Mouse (Mus musculus) neural tube, embryonic 13.5 days (tissue): ENCODE measurements around the gene Erich3. TPM values are rescaled to one million over a fixed set of nuclear protein-coding genes. Genes with fewer than 3 reads are reported as not detected.

Source experiments
- ATAC-seq: fragments of 200-750 bp; cut with Nextera tagmentation; 2 replicates; pipeline ENCODE4 v1.8.0; 2017; ENCODE audit warnings: low read depth, mild to moderate bottlenecking, moderate TSS enrichment, moderate library complexity
- H3K27ac ChIP-seq: fragments of 300-500 bp; sonication (generic); replicated peaks from 2 replicates; pipeline ENCODE4 v1.5.1; 2015; ENCODE audit warnings: moderate library complexity, mild to moderate bottlenecking, inconsistent platforms
- H3K27me3 ChIP-seq: fragments of 300-500 bp; sonication (generic); 2 replicates; pipeline ENCODE4 v1.6.1; 2015; ENCODE audit warnings: mild to moderate bottlenecking, inconsistent platforms
- H3K36me3 ChIP-seq: fragments of 300-500 bp; sonication (generic); 2 replicates; pipeline ENCODE4 v1.6.1; 2015; ENCODE audit warnings: mild to moderate bottlenecking, inconsistent platforms
- H3K4me1 ChIP-seq: fragments of 300-500 bp; sonication (generic); replicated peaks from 2 replicates; pipeline ENCODE4 v1.6.1; 2015; ENCODE audit warnings: inconsistent platforms
- H3K4me2 ChIP-seq: fragments of 300-500 bp; sonication (generic); 2 replicates; pipeline ENCODE4 v1.6.1; 2015; ENCODE audit warnings: inconsistent platforms, mild to moderate bottlenecking, moderate library complexity
- H3K4me3 ChIP-seq: fragments of 300-500 bp; sonication (generic); 2 replicates; pipeline ENCODE4 v1.5.1; 2015; ENCODE audit warnings: mild to moderate bottlenecking, inconsistent platforms
- H3K9ac ChIP-seq: fragments of 300-500 bp; sonication (generic); 2 replicates; pipeline ENCODE4 v1.6.1; 2015; ENCODE audit warnings: moderate library complexity, mild to moderate bottlenecking, inconsistent platforms
- H3K9me3 ChIP-seq: fragments of 300-500 bp; sonication (generic); 2 replicates; pipeline ENCODE4 v1.6.1; 2016; ENCODE audit warnings: inconsistent platforms
- WGBS: fragments of 180-500 bp; shearing (Covaris S2); methylation state at CpG from one replicate; pipeline ENCODE4 v1.1.7; 2015; 5-methylcytosine and 5-hydroxymethylcytosine counted together
- polyA plus RNA-seq: library from polyadenylated mRNA; unstranded; fragments of >200 nt; fragmentation: Nextera tagmentation; extraction: Ambion mirVana; gene quantifications from 2 replicates; pipeline ENCODE4 v1.2.1, GENCODE M21; 2015

Erich3 gene
- polyA plus RNA-seq, 1 experiment from 2014 or later = 1.3 TPM

DNA sequence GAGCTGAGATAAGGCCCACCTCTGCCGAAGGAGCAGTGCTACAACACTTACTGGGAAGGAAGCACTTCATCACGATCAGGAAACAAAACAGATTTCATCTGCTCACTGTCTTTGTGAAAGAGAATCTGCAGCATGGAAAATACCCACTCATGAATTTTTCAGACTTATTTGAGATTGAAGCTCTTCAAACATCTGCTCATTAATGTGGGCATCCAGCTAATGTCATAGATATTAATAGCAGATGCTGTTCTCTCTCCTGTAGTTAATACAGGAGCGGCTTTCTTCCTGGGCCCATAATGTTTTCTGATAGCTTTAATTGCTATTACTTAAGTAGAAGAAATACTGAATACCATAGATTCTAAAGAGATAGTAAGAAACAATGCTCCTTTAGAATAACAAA is 152.6 kb downstream of the Erich3 start:
- Histone ChIP-seq H3K9ac (no peak overlapping the region), H3K4me2 (no peak overlapping the region), H3K4me3 (no peak overlapping the region), H3K36me3 (no peaks in the 10 kb centered on the region), H3K27me3 (no peaks in the 10 kb centered on the region), H3K9me3 (no peaks in the 10 kb centered on the region), H3K27ac (no peak overlapping the region), H3K4me1 (peaks cover 19% of the 10 kb centered on the region)
- ATAC-seq = no peak
- 71% methylated on average over 3 of the region's 3 CpGs for WGBS

DNA sequence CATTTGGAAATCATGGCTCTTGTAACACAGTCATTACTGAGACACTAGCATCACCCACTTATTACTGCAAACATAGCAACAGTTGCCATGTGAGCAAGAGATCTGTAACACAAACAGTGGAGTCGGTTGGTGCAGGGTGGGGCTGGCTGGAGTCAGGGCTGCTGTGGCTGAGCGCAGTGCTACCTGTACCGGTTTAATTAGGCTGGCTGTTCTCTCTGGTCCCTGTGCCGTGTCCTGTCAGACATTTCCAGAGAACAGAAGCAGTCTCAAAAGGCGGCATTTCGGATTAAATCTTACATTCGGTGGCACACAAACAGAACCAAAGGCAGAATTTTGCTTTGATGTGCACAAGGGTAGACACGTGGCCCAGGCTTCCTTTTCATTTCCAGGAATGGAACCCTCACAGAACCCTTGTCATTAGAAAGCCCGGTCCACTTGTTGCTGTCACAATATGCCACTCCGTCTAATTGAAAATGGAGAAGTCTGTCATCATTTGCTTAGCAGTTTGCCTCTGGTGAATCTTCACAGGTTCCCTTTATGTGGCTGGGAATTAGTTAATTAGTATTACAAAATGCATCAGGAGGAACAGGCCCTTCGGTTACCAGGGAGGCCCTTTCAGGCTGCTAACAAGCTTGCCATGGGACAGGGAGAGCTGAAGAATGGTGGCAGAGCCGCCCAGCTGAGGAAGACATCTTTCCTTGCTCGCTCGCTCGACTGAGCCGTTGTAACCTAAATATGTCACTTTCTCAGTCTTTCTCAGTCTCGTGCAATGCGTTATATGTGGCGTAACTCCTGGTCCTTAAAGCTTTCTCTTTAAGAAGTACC is 153.4 kb downstream of the Erich3 start:
- WGBS = 42% methylated on average over 19 of the region's 19 CpGs

More for the DNA sequence above, 153.4 kb downstream of the Erich3 start:
- H3K4me1 ChIP-seq = peaks cover 19% of the 10 kb centered on the region
- ATAC-seq = peak; percentile 77
- no peak overlapping the region for H3K27ac ChIP-seq
- peak overlapping the region; percentile 47; the same call in 1 of the 2 replicates for H3K9ac ChIP-seq
- peak overlapping the region; percentile 16; the same call in 1 of the 2 replicates for H3K4me3 ChIP-seq
- peak overlapping the region; percentile 48 for H3K4me2 ChIP-seq
- no peaks in the 10 kb centered on the region for H3K27me3 ChIP-seq
- H3K9me3 ChIP-seq = no peaks in the 10 kb centered on the region
- no peaks in the 10 kb centered on the region for H3K36me3 ChIP-seq

Other genes with a start within 250 kb of the Erich3 start
- 9.7 and 11.3 TPM in 2 replicates for gene Cryz, start 67.1 kb upstream of the Erich3 start, polyA plus RNA-seq
- 8.6 and 14.6 TPM in 2 replicates for gene Tyw3, start 66.8 kb upstream of the Erich3 start, polyA plus RNA-seq